Mouse (Mus musculus) embryonic facial prominence, embryonic 11.5 days (tissue): ENCODE data around the gene Cep170. TPM values are rescaled to one million over a fixed set of nuclear protein-coding genes. Genes with fewer than 3 reads are reported as not detected.
A peak's percentile ranks its signal among the peaks of the same experiment; 100 is the strongest.

Experiments
- microRNA counts: library from miRNA; unstranded; fragments of <30 nt; microRNA quantifications from one replicate; lab custom pipeline; 2016
- microRNA-seq: library from miRNA; unstranded; fragments of <30 nt; microRNA quantifications from one replicate; pipeline ENCODE4, GENCODE M21; 2016; ENCODE audit warnings: borderline number of aligned reads
- polyA plus RNA-seq: library from polyadenylated mRNA; unstranded; fragments of >200 nt; fragmentation: Nextera tagmentation; extraction: Ambion mirVana; gene quantifications from 2 replicates; pipeline ENCODE4 v1.2.1, GENCODE M21; 2014

Cep170 gene
- polyA plus RNA-seq, 1 experiment from 2014 or later = 50.5 TPM

MicroRNAs encoded within 50 kb of the gene (microRNA counts, 519-probe panel; counts per million panel counts)
- 3,794 counts per million, percentile 57 among the panel's probes with 10 or more counts for microRNA mmu-miR-350 (lab: Ali Mortazavi, UCI)

Small RNAs within 50 kb of the gene (microRNA-seq; reads per million reads assigned to microRNA genes)
- gene Mir350 = 413 reads per million, percentile 61 among the genes with 10 or more reads in this experiment

Other genes with a start within 250 kb of the Cep170 start
- gene Sdccag8, start 593 bp upstream of the Cep170 start, polyA plus RNA-seq = 15.7 and 16.5 TPM in 2 replicates